Mouse (Mus musculus) layer of hippocampus, postnatal 36 days (tissue): ENCODE measurements around the gene Gba2. TPM values are rescaled to one million over a fixed set of nuclear protein-coding genes. Genes with fewer than 3 reads are reported as not detected.
"Not testable (repeated sequence)": the region's sequence is repeated elsewhere in the genome, so short reads cannot be mapped to it uniquely, and the experiment has no call there.

Experiments
- DNase-seq, 2 experiments: peaks; one replicate each; pipeline ENCODE4 v3.0.0; 2022
- total RNA-seq, 2 experiments: library from RNA; stranded (reverse); gene quantifications; 2 replicates each; pipeline ENCODE4 v1.2.3; 2021

Gba2 gene
- total RNA-seq: 10 to 100 TPM; 58.8 to 59.6 TPM

DNA sequence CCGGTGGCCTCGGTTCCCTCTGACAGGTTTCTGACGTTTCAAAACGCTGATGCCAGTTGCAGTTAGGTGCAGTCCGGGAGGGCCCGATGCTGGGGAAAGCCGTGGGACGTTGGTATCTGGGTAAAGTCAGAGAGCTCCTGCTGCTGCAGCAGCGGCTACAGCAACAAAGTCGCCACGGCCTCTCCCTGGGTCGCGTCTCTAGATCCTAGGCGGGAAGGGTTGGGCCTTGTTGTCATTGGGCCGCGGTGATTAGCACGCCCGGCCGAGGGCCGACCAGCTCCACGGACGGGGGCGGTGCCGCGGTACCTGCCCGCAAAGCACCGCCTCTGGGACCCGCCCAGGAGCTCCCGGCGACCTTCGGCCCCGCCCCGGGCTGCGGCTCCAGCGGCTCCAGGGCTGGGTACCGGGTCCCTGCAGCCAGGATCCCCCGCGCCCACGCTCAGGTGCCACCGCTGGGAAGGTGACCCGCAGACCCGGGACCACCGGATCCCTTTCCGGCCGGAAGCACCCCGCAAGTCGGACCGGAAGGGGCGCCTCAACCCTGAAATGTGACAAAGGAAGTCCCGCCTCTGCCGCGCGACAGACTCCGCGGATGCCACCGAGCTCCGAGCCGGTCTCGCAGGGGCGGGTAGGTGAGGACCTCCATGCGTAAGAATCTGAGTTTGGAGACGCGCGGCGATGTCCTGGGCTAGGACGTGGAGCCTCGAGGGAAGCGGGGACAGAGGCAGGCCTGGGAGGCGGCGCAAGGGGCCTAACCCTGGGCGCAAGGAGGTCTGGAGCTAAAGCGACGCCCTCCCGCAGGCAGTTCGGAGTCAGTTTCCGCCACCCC is at the start of gene Gba2, which contains the start of gene Rgp1:
Gene Gba2 (minus strand): TSS at position 498 of the 829 bp plus-strand sequence.
Gene Rgp1 (plus strand): TSS at position 340 of the 829 bp plus-strand sequence.
- peak; percentile 88 for DNase-seq

DNA sequence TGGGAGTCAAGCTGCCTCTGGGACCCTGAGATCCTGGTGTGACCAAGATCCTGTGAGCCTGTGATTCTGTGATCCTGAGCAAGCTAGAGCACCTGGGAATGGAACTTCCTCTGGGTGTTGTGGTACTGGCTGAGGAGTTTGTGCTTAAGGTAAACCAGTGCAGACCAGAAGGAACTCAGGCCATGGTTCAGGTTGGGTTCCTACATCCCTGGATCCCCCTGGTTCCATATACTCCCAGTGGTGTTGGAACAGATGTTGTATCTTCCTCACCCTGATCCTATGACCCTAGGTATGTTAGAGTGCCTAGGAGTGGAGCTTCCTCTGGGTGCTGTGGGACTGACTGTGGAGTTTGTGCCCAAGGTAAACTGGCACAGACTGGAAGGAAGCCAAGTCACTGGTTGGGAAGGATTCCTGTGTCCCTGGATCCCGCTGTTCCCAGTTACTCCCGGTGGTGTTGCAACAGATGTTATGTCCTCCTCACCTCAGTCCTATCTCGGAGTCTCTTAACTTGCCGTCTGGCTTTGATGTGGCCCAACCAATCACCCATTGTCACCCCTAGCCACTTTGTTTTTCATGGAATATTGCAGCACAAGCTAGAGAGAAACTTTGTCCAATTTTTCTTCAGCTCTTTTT is 41.6 kb upstream of the Gba2 start:
- no peak for DNase-seq

DNA sequence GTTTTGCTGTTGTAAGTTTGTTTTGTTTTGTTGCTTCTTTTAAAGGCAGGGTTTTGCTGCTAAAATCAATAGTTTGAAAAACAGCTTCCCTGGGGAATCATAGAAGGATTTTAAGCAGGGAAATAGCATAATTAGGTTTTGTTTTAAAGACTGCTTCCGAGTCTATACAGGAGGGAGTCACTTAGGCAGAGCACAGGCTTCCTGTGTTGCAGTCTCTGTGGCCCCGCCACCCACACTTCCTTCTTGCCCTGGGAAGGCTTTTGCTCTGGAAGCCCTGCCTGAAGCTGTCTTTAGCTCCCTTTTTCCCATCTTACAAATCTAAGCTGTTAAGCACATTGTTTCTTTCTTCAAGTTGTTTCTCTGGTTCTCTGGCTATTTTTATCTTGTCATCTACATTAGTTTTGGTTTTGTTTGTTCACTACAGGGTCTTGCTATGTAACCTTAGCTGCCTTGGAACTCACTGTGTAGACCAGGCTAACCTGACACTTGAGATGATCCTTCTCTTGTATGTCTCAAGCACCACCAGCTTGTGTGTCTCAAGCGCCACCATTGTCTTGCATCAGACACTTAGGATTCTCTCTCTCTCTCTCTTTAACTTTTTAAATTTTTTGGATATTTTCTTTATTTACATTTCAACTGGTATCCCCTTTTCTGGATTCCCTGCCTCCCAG is 34.5 kb upstream of the Gba2 start:
- no peak for DNase-seq

DNA sequence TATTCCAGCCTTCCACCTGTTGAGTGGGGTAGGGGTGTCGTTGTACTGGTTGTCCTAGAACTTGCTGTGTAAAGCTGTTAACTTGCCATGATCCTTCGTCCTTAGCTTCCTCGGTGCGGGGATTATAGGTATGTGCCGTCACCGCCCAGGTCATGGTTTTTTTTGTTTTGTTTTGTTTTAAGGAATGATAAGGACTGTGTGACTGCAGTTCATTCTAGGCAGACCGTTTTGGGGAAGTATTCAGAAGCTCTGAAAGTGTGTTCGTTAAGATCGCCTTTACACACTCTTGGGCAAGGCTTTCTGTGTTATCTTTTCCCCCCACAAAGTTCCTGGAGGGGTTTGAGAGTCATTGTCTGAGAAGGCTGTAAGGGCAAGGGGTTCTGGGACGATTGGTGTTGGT is 33.9 kb upstream of the Gba2 start:
- DNase-seq: no peak

DNA sequence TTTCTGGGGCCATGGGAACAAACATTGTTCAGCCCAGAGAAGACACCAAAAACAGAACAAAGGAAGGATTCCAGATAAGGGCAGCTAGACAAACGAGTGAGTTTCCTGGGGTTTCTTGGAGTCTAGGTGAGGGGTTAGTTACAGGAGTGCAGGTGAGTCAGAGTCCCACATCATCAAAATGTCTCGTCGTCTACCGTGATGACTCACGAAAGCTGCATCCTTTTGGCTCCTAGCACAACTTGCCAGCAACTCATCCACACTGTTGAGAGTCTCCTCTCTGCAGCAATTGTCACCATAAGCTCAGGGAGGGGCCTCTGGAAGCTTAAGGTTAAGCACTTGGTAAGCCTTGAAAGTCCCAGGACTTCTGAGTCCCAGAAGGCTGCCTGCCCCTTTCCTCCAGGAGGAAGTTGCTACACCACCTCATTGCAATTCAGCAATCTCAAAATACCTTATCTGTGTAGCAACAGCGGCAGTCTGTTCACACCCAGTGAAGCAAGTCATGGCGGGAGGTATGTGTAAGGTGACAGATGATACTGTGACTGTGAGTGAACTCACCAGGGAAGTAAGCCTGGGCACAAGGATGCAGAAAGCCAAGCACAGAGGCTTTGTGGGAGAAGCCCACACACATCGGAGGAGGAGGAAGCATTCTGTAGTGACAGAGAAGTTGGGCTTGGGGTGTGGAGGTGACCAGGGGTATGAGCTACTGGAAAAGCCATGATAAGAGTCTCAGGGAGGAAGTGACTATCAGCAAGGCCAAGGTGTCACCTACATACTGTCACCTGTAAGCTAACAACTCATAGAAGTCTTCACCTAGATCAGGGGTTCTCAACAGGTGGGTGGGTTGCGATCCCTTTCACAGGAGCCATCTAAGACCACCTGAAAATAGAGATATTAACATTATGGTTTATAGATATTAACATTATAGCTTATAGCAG is 26.3 kb upstream of the Gba2 start:
- DNase-seq: no peak

DNA sequence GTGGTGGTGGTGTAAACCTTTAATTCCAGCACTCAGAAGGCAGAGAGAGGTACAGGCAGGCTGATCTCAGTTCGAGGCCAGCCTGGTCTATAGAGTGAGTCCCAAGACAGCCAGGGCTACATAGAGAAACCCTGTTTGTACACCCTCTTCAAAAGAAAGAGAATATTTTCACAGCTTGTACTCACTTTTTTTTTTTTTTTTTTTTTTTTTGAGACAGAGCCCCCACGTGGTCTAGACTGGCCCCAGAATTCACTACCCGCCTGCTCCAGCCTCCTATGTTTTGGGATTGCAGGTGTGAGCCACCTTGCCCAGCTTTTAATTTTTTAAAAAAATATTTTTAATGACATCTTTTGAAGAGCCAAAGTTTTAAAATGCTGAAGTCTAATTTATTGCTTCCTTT is 25.4 kb upstream of the Gba2 start:
- no peak for DNase-seq

DNA sequence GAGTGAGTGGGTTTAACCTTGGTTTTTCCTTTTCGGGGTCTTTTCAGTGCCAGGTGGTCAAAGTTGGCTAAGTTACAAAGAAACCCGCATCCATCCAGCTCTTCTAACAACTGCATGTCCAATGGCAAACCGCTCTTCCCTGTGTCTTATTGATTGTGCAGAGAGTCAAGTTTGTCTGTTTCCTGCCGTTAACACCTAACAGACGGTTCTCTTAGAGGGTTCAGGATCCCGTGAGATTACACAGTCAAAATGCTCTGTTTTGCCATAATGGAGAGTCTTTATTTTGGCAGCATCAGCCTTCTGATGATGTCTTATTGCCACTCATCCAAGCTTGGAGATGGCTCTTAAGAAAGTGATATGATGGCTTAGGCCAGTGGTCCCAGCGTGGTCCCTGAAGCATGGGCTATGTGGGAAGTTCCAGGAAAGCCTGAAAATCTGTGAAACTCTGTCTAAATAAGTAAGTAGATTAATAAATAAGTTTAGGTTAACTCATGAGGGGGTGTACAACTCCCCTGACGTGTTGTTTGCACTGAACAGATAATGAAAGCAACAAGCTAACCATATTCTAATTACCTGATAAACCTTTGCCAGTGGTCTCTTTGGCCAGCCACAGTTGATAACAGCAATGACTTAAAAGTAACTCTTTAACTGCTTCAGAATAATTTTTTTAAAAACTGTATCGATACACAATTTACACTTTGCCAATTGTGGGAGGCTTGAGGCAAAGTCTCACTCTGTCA is 21.7 kb upstream of the Gba2 start:
- DNase-seq: no peak

DNA sequence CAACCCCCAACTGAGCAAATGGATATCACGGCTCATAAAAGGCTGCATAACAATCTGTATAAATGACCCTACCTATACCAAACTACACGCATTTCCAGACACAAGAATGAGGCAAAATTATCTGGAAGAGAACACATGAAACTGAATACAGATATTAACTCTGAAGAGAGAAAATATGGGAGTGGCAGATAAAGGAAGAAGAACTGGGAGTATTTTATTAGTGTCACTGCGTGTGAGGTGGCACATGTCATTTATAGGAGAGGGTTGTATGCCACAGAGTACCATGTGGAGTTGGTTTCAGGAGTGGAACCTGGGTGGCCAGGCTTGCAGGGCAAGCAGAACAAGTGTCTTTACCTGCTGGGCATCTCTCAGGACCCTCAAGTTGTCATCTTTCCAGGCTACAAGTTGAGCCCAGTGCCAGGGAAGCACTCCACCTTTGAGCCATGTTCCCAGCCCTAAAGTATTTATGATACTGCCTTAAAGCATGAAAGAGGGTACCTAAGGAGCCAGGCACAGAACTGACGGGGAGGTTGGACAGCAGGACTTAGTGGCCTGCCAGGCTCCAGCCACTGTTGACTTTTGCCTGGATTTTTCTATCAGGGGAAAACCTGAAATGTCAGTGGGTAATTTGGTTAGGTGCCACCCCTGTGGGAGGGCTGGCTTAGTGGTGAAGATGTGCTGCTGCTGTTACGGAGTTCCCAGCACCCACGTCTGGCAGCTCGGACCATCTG is 20.1 kb upstream of the Gba2 start:
- no peak for DNase-seq

DNA sequence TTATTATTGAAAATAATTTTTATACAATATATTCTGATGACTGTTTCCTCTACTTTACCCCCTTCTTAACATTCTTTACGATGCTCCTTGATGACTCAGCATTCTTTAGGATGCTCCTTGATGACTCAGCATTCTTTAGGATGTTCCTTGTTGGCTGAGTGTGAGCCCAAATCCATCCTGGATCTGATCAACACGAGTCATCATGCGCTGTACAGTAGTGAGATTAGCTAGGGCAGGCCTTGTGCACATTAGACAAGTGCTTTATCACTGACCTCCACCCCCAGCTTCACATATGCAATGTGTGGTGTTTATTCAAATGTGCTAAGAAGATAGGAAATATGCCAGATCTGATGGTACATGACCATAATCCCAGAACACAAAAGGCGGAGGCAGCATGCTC is 19.5 kb upstream of the Gba2 start:
- no peak for DNase-seq

DNA sequence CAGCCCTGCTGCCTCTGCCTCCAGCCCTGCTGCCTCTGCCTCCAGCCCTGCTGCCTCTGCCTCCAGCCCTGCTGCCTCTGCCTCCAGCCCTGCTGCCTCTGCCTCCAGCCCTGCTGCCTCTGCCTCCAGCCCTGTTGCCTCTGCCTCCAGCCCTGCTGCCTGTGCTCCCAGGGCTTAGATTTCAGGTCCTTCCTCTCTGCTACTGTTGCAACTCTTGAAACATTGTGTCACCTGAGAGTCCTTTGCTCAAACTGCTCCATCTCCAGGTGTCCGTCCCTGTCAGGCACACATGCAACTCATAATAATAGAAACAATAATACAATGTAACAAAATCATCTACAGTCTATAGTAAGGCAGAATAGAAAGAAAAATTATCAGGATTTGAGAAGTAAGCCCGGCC is 17.9 kb upstream of the Gba2 start:
- not testable (repeated sequence) for DNase-seq

DNA sequence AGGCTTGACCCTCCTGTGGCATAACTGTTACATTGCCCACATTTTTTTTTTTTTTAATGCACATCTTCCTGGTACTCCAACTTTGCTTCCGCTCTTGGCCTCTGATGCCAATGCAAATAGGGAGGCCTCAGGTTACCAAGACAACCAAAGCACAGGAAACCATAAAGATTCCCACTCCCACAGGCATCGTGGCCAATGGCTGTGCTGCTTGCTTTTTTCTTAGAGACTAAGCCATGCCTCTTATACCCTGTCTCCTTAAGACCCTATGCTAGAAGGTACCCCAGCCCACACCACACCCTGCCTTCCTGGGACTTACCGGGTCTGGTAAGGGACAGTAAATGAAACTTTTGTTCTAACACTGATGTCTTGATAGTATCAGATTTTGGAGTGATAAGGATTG is 14.8 kb upstream of the Gba2 start:
- DNase-seq: no peak

DNA sequence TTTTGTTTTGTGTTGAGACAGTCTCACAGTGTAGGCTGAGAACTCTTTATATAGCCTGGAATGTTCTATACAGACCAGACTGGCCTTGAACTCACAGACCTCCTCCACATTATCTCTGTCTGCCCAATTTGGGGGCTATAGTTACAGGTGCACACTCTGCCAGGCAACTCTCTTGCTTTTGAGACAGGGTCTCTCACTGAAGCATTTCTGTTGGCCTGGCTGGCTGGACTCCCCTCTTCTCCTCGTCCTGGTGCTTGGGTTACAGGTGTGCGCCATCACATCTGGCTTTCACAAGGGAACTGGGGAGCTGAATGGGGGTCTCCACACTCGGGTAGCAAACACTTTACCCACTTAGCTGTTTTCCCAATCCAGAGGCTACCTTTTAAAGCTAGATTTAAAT is 13.3 kb upstream of the Gba2 start:
- DNase-seq: no peak

DNA sequence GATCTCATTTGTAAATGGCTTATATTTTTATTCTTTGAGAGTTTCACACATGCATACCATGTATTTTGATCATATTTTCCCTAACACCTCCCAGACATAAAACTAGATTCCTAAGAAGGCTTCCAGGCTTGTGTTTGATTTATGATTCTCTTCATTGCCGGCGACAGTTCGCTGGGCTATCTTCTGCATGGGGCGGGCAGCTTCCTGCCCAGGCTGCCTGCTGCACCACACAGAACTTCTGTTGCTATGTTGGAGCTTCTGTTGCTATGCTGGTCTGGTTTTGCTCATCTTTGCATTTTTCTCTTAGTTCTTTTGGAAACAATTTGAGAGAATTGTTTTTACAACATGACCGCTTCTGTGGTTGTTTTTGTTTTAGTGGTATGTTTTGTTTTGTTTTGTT is 12.9 kb upstream of the Gba2 start:
- DNase-seq: no peak

DNA sequence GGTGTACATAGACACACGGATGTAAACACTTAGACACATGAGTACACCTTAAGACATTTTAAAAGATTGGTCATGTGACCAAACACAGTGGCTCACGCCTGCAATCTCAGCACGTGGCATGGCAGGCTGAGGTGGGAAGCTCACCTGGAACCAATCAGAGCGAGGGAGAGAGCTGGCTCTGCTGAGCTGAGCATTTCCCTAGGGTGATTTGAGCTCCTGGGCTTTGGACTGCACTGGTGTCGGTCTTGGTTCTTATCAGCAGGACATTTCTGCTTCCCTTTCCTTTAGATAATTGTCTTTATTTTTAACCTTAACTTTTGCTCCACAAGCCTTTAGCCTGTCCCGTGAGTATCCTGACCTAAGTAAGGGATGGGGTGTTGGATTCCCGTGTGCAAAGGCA is 9.0 kb upstream of the Gba2 start:
- no peak for DNase-seq

DNA sequence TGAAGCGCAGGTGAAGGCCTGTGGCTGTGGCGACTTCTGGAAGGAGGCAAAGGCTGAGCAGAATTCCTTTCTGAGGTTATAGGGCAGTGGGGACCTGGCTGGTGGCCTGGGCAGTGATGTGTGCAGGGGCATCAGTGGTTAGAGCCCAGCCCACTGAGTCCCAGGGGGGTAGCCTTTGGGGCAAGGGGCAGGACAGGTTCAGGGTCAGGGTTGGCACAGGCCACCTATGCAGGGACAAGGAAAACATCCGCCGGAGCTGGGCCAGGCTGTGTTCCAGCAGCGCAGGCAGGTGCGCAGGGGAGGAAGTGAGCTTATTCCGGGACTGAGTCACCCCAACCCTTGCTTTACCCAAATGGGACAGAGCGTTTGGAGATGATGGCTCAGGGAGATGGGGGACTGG is 7.7 kb upstream of the Gba2 start:
- DNase-seq: no peak

DNA sequence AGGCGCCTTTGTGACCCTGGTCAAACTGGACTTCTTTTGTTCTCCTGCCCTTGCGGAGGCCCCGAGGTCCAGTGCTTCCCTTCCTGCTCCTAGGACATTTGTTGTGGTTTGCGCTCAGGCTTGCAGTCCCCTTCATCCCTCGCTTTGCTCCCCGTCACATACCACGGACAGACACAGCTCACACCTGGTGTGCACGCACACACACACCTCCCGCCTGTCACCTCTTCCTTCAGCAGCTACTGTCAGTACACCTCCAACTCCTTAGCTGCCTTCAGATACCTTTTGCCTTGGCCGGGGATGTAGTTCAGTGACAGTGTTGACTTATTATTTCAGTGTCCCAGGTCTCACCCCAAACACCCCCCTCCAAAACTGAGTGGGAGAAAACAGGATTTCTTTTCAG is 7.0 kb upstream of the Gba2 start:
- no peak for DNase-seq

DNA sequence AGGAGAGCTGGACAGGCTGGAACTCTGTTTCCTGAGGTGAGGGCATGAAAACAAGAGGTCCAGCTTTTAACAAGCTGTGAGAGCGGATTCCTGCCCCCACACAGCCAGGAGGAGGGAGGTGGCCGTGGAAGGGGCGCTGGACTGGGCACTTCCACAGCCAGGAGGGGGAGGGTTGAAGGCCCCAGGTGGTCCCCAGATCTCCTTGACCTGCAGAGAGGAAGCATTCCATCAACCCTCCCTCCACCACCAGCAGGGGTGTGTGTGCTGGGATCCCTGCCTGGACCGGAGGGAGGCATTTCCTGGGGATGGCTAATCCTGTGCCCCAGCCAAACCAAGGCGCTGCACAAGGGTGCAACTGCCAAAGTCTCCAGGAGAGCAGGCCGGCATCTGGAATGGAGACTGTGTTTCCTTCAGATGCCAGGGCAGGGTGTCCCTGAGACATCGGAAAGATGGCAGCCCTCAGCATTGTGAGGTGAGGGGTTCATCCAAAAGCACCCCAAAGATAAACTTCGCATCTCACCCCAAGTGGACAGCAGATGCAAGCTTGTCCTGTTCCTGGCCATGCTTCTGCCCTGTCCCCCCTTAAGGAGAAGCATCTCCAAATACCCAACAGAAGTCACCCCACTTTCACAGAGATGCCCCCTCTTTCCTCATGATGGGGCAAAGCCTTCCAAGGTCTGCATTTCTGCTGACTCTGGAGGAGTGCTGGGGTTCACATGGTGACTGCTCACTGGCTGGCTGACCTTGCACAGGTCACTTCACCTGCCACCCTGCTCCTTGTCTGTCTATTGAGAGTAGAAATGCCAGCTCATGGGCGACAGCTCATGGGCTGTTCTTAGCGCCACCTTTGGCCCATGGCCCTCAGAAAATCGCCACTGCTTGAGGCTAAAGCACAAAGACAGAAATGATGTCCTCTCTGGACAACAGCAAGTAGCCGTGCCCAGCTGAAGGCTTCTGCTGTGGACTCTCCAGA is 6.1 kb upstream of the Gba2 start, which contains the start of gene Msmp:
Gene Msmp (minus strand): TSS at position 51 of the 973 bp plus-strand sequence.
- no peak for DNase-seq

DNA sequence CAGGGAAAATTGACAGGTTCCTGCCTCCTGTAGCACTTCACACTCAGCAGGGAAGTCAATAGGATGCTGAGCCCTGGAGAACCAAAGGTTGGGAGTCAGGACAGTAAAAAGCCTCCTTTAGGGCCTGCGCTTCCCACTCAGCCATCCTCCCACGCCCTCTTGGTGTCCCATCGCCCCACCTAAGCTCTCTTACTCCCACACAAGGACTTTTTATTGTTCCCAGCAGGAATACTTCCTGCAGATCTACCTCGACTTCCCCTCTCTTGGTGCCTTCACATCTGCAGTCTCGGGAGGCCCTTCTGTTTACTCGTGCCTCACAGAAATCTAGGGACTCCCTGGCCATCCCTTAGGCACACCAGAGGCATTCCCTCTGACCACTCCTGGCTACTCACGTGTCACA is 4.7 kb upstream of the Gba2 start:
- no peak for DNase-seq

DNA sequence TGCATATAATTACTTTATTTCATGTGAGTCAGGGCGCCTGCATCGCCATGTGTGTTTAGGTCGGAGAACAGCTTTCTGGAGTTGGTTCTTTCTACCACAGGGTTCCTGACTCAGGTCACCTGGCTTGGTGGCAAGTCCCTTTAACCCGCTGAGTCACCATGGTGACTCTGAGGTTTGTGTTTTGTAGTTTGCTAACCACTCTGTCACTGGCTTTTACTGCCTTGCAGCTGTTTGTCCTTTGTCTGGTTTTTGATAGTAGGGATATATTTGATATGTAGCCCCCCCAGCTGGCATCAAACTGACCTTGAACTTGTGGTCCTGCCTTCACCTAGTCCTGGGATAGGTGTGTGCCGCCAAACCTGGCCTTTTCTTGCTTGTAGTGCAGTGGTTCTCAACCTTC is 3.6 kb upstream of the Gba2 start:
- no peak for DNase-seq

DNA sequence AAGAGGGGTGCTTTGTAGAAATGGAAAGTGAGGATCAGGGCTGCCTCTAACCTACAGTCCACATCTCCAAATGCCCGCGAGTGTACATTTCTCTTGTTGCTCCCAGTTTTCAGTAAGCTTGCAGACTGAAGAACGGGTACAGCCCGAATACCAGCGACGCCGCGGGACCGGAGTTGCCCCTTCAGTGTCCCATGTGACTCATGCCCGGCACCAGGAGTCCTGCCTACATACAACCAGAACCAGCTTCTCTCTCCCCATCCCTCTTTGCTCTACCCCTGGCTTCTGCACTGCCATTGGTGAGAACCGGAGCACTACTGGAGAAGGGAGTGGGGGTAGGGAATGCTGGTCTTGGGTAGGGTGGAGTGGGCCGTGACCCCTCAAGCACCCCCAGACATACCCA is 2.7 kb upstream of the Gba2 start:
- no peak for DNase-seq
